Mouse (Mus musculus) brown adipose tissue, adult 24 weeks (tissue): ENCODE measurements around the gene Dexi. TPM values are rescaled to one million over a fixed set of nuclear protein-coding genes. Genes with fewer than 3 reads are reported as not detected.

ENCODE experiments used
- H3K27ac ChIP-seq: fragments of 200-500 bp; replicated peaks from 2 replicates; pipeline ENCODE4 v1.5.1; 2012; ENCODE audit warnings: low read depth, mild to moderate bottlenecking, low read length
- H3K4me1 ChIP-seq: fragments of 200-500 bp; 2 replicates; pipeline ENCODE4 v1.6.1; 2012; ENCODE audit warnings: low read length, mixed read lengths; ENCODE audit not compliant: control insufficient read depth, insufficient read depth, insufficient read length
- H3K4me3 ChIP-seq: fragments of 200-500 bp; 2 replicates; pipeline ENCODE4 v1.5.1; 2012; ENCODE audit warnings: low read depth, mild to moderate bottlenecking, low read length, moderate library complexity; ENCODE audit not compliant: insufficient read depth
- polyA plus RNA-seq: library from polyadenylated mRNA; stranded (reverse); fragments of >200 nt; gene quantifications from 2 replicates; pipeline ENCODE4 v1.2.4, GENCODE M21; 2012; ENCODE audit not compliant: missing spikeins, insufficient read depth, insufficient read length

Gene Dexi
- polyA plus RNA-seq, 1 experiment, result 12.4 TPM

GRCm38 (mm10) chr16:10551592-10551991 is 8.7 kb upstream of the Dexi start:
- no peak overlapping the region for H3K27ac ChIP-seq
- H3K4me1 ChIP-seq, result peaks cover 11% of the 10 kb centered on the region; the same call in 1 of the 2 replicates
- no peak overlapping the region for H3K4me3 ChIP-seq

GRCm38 (mm10) chr16:10549600-10549999 is 6.7 kb upstream of the Dexi start:
- no peak overlapping the region for H3K4me3 ChIP-seq
- peaks cover 11% of the 10 kb centered on the region; the same call in 1 of the 2 replicates for H3K4me1 ChIP-seq
- no peak overlapping the region for H3K27ac ChIP-seq

GRCm38 (mm10) chr16:10548938-10549337 is 6.1 kb upstream of the Dexi start:
- peaks cover 11% of the 10 kb centered on the region; the same call in 1 of the 2 replicates for H3K4me1 ChIP-seq
- no peak overlapping the region; the same call in 1 of the 2 replicates for H3K27ac ChIP-seq
- H3K4me3 ChIP-seq, result no peak overlapping the region

- H3K4me3 ChIP-seq, result no peak overlapping the region
- no peak overlapping the region for H3K27ac ChIP-seq
- peaks cover 11% of the 10 kb centered on the region for H3K4me1 ChIP-seq
Observed at GRCm38 (mm10) chr16:10546865-10547264, 4.0 kb upstream of the Dexi start.

GRCm38 (mm10) chr16:10544995-10545622 is 2.3 kb upstream of the Dexi start, which contains the start of gene Clec16a:
TSS of gene Clec16a (plus strand) at chr16:10545339.
- H3K4me1 ChIP-seq, result peaks cover 14% of the 10 kb centered on the region
- H3K4me3 ChIP-seq, result peak within 1 kb of the TSS; percentile 93
- peak within 1 kb of the TSS; percentile 65 for H3K27ac ChIP-seq

GRCm38 (mm10) chr16:10542266-10542665 is 588 bp downstream of the Dexi start:
- Histone ChIP-seq H3K4me3 (peak overlapping the region; percentile 72), H3K4me1 (peaks cover 10% of the 10 kb centered on the region), H3K27ac (no peak overlapping the region)

GRCm38 (mm10) chr16:10541598-10541930 is 1.3 kb downstream of the Dexi start:
- H3K4me3 ChIP-seq, result peak overlapping the region; percentile 72
- peaks cover 10% of the 10 kb centered on the region for H3K4me1 ChIP-seq
- no peak overlapping the region for H3K27ac ChIP-seq

GRCm38 (mm10) chr16:10540763-10541597 is 1.9 kb downstream of the Dexi start:
- Histone ChIP-seq H3K27ac (no peak overlapping the region), H3K4me3 (peak overlapping the region; percentile 72), H3K4me1 (peaks cover 10% of the 10 kb centered on the region)

GRCm38 (mm10) chr16:10536961-10537360 is 5.9 kb downstream of the Dexi start:
- H3K4me1 ChIP-seq, result peaks cover 10% of the 10 kb centered on the region
- H3K4me3 ChIP-seq, result no peak overlapping the region
- H3K27ac ChIP-seq, result no peak overlapping the region

GRCm38 (mm10) chr16:10536323-10536722 is 6.5 kb downstream of the Dexi start:
- H3K27ac ChIP-seq, result no peak overlapping the region
- H3K4me1 ChIP-seq, result peaks cover 8% of the 10 kb centered on the region

GRCm38 (mm10) chr16:10534567-10534966 is 8.3 kb downstream of the Dexi start:
- Histone ChIP-seq H3K4me3 (no peak overlapping the region), H3K27ac (no peak overlapping the region), H3K4me1 (no peaks in the 10 kb centered on the region)

More at GRCm38 (mm10) chr16:10536323-10536722, 6.5 kb downstream of the Dexi start:
- H3K4me3 ChIP-seq, result no peak overlapping the region

- Histone ChIP-seq H3K4me1 (no peaks in the 10 kb centered on the region), H3K27ac (no peak overlapping the region), H3K4me3 (no peak overlapping the region)
Observed at GRCm38 (mm10) chr16:10533781-10534180, 9.1 kb downstream of the Dexi start.

- no peak overlapping the region for H3K4me3 ChIP-seq
- no peaks in the 10 kb centered on the region for H3K4me1 ChIP-seq
- H3K27ac ChIP-seq, result no peak overlapping the region
Observed at GRCm38 (mm10) chr16:10530179-10530578, 12.7 kb downstream of the Dexi start.

GRCm38 (mm10) chr16:10528382-10528781 is 14.5 kb downstream of the Dexi start:
- H3K27ac ChIP-seq, result no peak overlapping the region
- no peak overlapping the region for H3K4me3 ChIP-seq
- H3K4me1 ChIP-seq, result no peaks in the 10 kb centered on the region

- Histone ChIP-seq H3K27ac (no peak overlapping the region), H3K4me1 (no peaks in the 10 kb centered on the region), H3K4me3 (no peak overlapping the region)
Observed at GRCm38 (mm10) chr16:10527046-10527644, 15.7 kb downstream of the Dexi start.
